Mouse (Mus musculus) intestine, embryonic 15.5 days (tissue): ENCODE data around the gene Gm42791. TPM values are rescaled to one million over a fixed set of nuclear protein-coding genes. Genes with fewer than 3 reads are reported as not detected.

Source experiments
- ATAC-seq: fragments of 200-750 bp; cut with Nextera tagmentation; 2 replicates; pipeline ENCODE4 v1.8.0; 2017; ENCODE audit warnings: moderate TSS enrichment, moderate library complexity
- H3K27ac ChIP-seq: fragments of 300-500 bp; sonication (generic); 2 replicates; pipeline ENCODE4 v1.5.1; 2015; ENCODE audit warnings: mild to moderate bottlenecking, inconsistent platforms
- H3K27me3 ChIP-seq: fragments of 300-500 bp; sonication (generic); replicated peaks from 2 replicates; pipeline ENCODE4 v1.6.1; 2015; ENCODE audit warnings: inconsistent platforms
- H3K36me3 ChIP-seq: fragments of 300-500 bp; sonication (generic); 2 replicates; pipeline ENCODE4 v1.6.1; 2015; ENCODE audit warnings: inconsistent platforms
- H3K4me1 ChIP-seq: fragments of 300-500 bp; sonication (generic); replicated peaks from 2 replicates; pipeline ENCODE4 v1.6.1; 2015; ENCODE audit warnings: inconsistent platforms
- H3K4me2 ChIP-seq: fragments of 300-500 bp; sonication (generic); replicated peaks from 2 replicates; pipeline ENCODE4 v1.6.1; 2015; ENCODE audit warnings: mild to moderate bottlenecking, inconsistent platforms
- H3K4me3 ChIP-seq: fragments of 300-500 bp; sonication (generic); replicated peaks from 2 replicates; pipeline ENCODE4 v1.5.1; 2015; ENCODE audit warnings: inconsistent platforms
- H3K9ac ChIP-seq: fragments of 300-500 bp; sonication (generic); 2 replicates; pipeline ENCODE4 v1.6.1; 2015; ENCODE audit warnings: inconsistent platforms
- H3K9me3 ChIP-seq: fragments of 300-500 bp; sonication (generic); 2 replicates; pipeline ENCODE4 v1.6.1; 2016; ENCODE audit warnings: inconsistent platforms
- WGBS: fragments of 180-500 bp; shearing (Covaris S2); methylation state at CpG from one replicate; pipeline ENCODE4 v1.1.7; 2015; 5-methylcytosine and 5-hydroxymethylcytosine counted together
- polyA plus RNA-seq: library from polyadenylated mRNA; unstranded; fragments of >200 nt; fragmentation: Nextera tagmentation; extraction: Ambion mirVana; gene quantifications from 2 replicates; pipeline ENCODE4 v1.2.1, GENCODE M21; 2015

Gene Gm42791
- 0.57 and 2.3 TPM in 2 replicates for polyA plus RNA-seq

DNA sequence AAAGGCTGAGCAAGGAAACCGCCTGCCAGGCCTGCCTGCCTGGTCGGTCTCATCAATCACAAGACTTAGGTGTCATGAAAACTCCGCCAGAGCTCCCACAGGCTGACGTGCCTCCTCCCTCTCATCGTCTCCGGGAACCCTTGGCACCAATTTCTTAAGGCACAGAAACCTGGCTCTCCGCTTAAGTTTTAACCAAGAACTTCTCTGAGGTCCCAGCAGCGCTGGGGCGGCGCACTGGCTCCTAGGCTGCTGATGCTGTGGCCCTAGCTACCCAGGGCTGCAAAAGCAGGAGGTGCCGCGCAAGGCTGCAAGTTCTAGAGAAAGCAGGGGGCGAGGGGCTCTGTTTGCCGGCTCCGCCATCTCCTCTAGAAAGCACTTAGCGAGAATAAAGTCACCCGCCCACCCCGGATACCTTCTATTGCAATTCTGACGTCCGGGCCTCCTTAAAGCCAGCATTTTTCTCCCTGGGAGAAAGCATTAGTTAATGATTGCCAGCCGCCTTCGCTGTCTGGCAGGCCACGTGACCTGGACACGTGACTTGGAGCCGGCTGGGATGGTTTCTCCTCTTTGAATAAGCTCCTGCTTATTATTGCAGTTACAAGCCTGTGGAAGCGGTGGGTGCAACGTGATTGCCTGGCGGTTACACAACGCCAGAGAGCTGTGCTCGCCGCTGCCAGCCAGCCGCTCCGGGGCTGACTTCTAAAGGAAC is at the start of gene Gm42791:
Gene Gm42791, minus strand, starts transcription at position 442 of the 709 bp plus-strand sequence.
- H3K27ac ChIP-seq = peak within 1 kb of the TSS; percentile 94
- 0 out of 2 replicates have a peak, but pooled peaks cover 4% of the 10 kb centered on the region for H3K4me1 ChIP-seq
- H3K9me3 ChIP-seq = no peaks in the 10 kb centered on the region
- under 1% methylated on average over 33 of the region's 33 CpGs for WGBS
- no peaks in the 10 kb centered on the region for H3K36me3 ChIP-seq
- ATAC-seq = peak; percentile 93
- H3K9ac ChIP-seq = peak within 1 kb of the TSS; percentile 54
- H3K4me3 ChIP-seq = peak within 1 kb of the TSS; percentile 51
- no peaks in the 10 kb centered on the region for H3K27me3 ChIP-seq
- peak within 1 kb of the TSS; percentile 83 for H3K4me2 ChIP-seq

DNA sequence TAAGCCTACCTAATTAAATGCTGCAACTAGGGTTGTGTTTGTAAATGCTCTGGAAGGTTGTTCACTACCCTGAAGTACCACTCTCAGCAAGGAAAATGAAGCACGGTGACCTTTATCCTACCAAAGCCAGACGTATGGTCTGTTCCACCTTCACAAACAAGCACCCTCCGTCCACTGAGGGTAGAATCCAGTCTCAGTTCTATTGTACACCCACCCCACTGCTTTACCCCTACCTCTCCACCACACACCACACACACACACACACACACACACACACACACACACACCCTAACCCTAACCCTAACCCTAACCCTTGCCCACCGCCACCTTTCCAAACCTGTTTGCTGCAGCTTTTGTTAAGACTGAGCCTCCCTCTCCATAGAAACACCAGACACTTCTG is 49.1 kb upstream of the Gm42791 start:
- no peaks in the 10 kb centered on the region for H3K9me3 ChIP-seq
- H3K27me3 ChIP-seq = no peaks in the 10 kb centered on the region
- WGBS = 63% methylated on average over 4 of the region's 4 CpGs
- no peak overlapping the region for H3K4me3 ChIP-seq
- no peak overlapping the region for H3K4me2 ChIP-seq
- H3K9ac ChIP-seq = no peak overlapping the region
- H3K4me1 ChIP-seq = no peaks in the 10 kb centered on the region
- H3K36me3 ChIP-seq = peaks cover 11% of the 10 kb centered on the region
- H3K27ac ChIP-seq = no peak overlapping the region
- ATAC-seq = no peak

DNA sequence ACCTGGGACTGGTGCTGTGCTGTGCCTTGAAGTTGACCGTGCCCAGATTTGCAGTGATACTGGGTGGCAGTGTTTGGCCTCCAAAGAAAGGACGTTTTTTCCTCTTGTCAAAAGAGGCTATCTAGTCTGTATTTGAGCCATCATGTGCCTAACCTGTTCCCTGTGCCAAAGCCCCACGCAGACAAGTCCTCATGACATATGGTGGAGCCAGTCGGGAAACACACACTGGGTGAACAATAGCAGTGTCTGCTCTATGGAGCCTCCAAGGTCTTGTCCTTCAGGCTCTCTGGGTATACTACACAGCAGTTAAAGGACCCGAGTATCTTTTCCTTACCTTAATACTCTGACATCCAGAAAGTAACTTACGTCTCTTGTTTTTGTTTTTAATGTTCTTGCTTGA is 48.3 kb upstream of the Gm42791 start:
- no peak for ATAC-seq

DNA sequence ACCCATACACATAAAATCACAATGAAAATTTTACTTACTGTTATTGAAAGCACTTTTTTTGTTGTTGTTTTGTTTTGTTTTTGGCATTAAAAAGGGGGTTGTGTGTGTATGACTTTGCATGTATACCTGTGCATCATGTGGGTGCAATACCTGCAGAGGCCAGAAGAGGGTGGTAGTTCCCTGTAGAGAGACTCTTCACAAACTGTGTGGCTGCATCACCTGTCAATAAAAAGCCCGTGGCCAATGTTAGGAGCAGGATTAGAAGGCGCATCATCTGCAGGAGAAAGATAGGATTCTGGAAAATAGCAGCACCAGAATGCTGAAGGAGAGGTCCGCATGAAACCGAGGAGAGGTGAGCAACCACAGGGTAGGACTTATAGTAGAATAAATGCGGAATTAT is 44.9 kb upstream of the Gm42791 start:
- H3K4me2 ChIP-seq = no peak overlapping the region
- no peaks in the 10 kb centered on the region for H3K27me3 ChIP-seq
- H3K4me1 ChIP-seq = no peaks in the 10 kb centered on the region
- H3K27ac ChIP-seq = no peak overlapping the region
- H3K9me3 ChIP-seq = no peaks in the 10 kb centered on the region
- no peaks in the 10 kb centered on the region for H3K36me3 ChIP-seq
- WGBS = 88% methylated on average over 5 of the region's 5 CpGs
- no peak for ATAC-seq
- H3K4me3 ChIP-seq = no peak overlapping the region
- no peak overlapping the region for H3K9ac ChIP-seq

More for the DNA sequence above, 48.3 kb upstream of the Gm42791 start:
- Histone ChIP-seq H3K27me3 (no peaks in the 10 kb centered on the region), H3K4me2 (no peak overlapping the region), H3K36me3 (peaks cover 11% of the 10 kb centered on the region), H3K4me1 (no peaks in the 10 kb centered on the region), H3K9me3 (no peaks in the 10 kb centered on the region), H3K4me3 (no peak overlapping the region), H3K9ac (no peak overlapping the region), H3K27ac (no peak overlapping the region)
- WGBS = 84% methylated on average over 6 of the region's 6 CpGs

DNA sequence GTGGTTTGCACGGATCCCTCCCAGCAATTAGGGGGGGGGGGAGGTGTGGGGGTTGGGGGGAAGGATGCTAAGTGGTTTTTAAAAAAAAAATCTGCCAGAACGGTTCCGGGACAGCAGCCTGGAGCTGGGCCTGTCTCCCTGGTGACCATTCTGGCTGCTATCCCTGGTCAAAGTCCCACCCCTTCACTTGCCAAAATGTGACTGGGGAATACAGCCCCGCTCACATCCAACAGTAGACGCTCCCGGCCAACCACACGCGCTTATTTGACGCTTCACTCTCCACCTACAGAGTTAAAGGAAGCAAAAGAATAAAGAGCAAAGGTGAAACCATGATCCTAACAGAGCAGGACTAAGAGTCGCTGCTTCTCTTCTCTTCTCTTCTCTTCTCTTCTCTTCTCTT is 42.8 kb upstream of the Gm42791 start:
- no peak overlapping the region for H3K4me3 ChIP-seq
- H3K4me2 ChIP-seq = no peak overlapping the region
- H3K4me1 ChIP-seq = no peaks in the 10 kb centered on the region
- 31% methylated on average over 10 of the region's 10 CpGs for WGBS
- no peaks in the 10 kb centered on the region for H3K36me3 ChIP-seq
- H3K27ac ChIP-seq = no peak overlapping the region
- no peak overlapping the region for H3K9ac ChIP-seq
- no peaks in the 10 kb centered on the region for H3K27me3 ChIP-seq
- 0 out of 2 replicates have a peak, but pooled peaks have one; percentile 39 for ATAC-seq
- H3K9me3 ChIP-seq = no peaks in the 10 kb centered on the region

DNA sequence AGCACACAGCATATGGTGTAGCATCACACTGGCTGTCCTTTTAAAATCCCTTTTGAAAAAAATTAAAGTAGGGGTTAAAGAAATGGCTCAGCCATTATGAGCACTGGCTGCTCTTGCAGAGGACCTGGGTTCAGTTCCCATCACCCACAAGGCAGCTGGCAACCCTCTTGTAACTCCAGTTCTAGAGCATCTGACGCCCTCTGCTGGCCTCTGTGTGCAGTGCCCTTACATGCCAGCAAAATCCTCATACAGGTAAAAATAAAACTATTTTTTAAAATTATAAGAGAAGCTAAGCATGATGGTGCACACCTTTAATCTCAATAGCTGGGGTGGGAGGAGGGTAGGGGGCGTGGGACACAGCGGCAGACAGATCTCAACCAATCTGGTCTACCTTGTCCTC is 42.0 kb upstream of the Gm42791 start:
- ATAC-seq = no peak
- H3K27me3 ChIP-seq = no peaks in the 10 kb centered on the region
- peaks cover under 1% of the 10 kb centered on the region; the same call in 1 of the 2 replicates for H3K4me1 ChIP-seq
- 93% methylated on average over 3 of the region's 3 CpGs for WGBS
- H3K9me3 ChIP-seq = no peaks in the 10 kb centered on the region
- no peak overlapping the region for H3K4me2 ChIP-seq
- no peak overlapping the region for H3K4me3 ChIP-seq
- H3K9ac ChIP-seq = no peak overlapping the region
- H3K36me3 ChIP-seq = no peaks in the 10 kb centered on the region
- no peak overlapping the region for H3K27ac ChIP-seq

DNA sequence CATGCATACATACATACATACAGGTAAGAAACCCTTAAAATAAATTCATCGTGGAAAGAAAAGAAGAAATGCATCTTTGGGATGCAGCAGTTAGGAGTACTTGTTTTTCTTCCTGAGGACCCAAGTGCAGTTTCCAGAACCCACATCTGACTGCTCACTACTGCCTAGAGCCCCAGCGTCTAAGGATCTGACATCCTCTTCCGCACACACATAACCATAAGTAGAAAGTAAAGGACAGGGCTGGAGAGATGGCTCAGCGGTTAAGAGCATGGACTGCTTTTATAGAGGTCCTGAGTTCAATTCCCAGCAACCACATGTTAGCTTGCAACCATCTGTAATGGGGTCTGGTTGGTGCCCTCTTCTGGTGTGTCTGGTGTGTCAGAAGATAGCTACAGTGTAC is 37.5 kb upstream of the Gm42791 start:
- no peak for ATAC-seq
- H3K4me2 ChIP-seq = no peak overlapping the region
- H3K9ac ChIP-seq = no peak overlapping the region
- H3K4me3 ChIP-seq = no peak overlapping the region
- WGBS = 96% methylated on average over 4 of the region's 4 CpGs
- H3K27ac ChIP-seq = no peak overlapping the region
- H3K9me3 ChIP-seq = no peaks in the 10 kb centered on the region
- no peaks in the 10 kb centered on the region for H3K36me3 ChIP-seq
- H3K27me3 ChIP-seq = no peaks in the 10 kb centered on the region
- peaks cover 16% of the 10 kb centered on the region for H3K4me1 ChIP-seq

DNA sequence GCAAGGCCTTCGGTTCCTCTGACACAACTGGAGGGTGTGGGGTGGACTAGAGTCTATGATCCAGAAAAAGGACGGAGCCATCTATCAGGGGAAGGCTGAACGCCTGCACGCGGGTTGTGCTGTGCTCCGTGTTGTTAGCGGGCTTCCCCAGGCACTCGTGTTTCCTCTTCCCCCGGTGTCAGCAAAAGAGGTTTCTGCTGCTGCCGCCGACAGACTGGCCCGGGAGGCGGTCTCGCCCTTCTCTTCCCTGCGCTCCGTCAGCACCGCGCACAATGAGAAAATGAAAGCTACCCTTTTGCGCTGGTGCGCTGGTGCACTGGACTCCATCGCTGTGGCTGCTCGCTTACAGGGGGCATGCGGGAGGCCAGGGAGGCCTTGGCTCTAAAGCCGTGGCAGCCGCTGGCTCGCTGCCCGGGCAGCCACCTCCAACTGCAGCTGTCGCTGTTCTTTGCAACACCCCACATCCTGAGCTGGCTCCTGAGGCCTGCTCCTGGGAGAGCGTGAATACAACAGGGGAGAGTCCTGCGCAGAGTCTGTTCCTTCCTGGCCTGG is 36.3 kb upstream of the Gm42791 start:
- peak overlapping the region; percentile 88 for H3K4me2 ChIP-seq
- WGBS = 3% methylated on average over 30 of the region's 30 CpGs
- H3K4me1 ChIP-seq = peaks cover 16% of the 10 kb centered on the region
- H3K9me3 ChIP-seq = no peaks in the 10 kb centered on the region
- H3K27ac ChIP-seq = peak overlapping the region; percentile 95
- H3K27me3 ChIP-seq = no peaks in the 10 kb centered on the region
- peak; percentile 84 for ATAC-seq
- peak overlapping the region; percentile 64 for H3K9ac ChIP-seq
- peak overlapping the region; percentile 40 for H3K4me3 ChIP-seq
- H3K36me3 ChIP-seq = no peaks in the 10 kb centered on the region

DNA sequence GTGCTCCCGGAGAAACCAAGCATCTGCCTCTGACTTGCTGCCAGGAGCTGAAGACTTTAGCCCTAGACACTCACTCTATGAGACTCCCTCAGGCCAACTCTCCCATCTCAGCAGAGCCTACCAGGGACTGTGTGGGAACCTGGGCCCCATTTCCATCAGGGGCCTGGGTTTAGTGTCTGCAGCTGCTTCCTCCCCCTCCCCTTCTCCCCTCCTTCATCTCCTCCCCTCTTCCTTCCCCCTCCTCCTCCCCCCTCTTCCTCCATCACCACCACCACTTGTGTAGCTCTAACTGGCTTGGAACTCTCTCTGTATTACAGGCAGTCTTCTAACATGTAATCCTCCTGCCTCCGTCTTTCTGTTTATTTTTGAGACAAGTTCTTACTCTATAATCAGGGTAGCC is 35.2 kb upstream of the Gm42791 start:
- ATAC-seq = no peak
- Histone ChIP-seq H3K9me3 (no peaks in the 10 kb centered on the region), H3K27me3 (no peaks in the 10 kb centered on the region), H3K4me1 (peaks cover 16% of the 10 kb centered on the region), H3K27ac (0 out of 2 replicates have a peak overlapping the region, but pooled peaks have one; percentile 48), H3K36me3 (no peaks in the 10 kb centered on the region), H3K4me2 (no peak overlapping the region), H3K4me3 (no peak overlapping the region), H3K9ac (no peak overlapping the region)
- 41% methylated on average over 2 of the region's 2 CpGs for WGBS

DNA sequence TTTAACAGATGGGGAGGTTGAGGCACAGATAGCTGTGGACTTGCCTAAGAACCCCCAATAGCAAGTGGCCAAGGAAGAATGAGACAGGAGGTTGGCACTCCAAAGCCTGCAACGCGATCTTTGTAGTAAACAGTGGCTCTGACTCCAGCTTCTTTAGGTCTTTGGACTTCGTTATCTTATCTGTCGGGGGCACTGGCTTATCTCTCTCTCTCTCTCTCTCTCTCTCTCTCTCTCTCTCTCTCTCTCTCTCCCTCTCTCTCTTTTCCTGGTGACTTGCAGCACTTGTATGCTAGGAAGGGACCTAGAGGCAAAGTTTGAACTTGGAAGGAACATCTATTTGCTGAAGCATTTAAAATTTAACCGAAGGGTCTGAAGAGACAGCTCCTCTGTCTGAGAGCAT is 33.4 kb upstream of the Gm42791 start:
- WGBS = 40% methylated on average over 5 of the region's 5 CpGs
- no peak overlapping the region for H3K27ac ChIP-seq
- H3K9ac ChIP-seq = no peak overlapping the region
- H3K9me3 ChIP-seq = no peaks in the 10 kb centered on the region
- H3K4me3 ChIP-seq = no peak overlapping the region
- no peaks in the 10 kb centered on the region for H3K27me3 ChIP-seq
- H3K4me1 ChIP-seq = peaks cover 16% of the 10 kb centered on the region
- no peak for ATAC-seq
- no peak overlapping the region for H3K4me2 ChIP-seq
- no peaks in the 10 kb centered on the region for H3K36me3 ChIP-seq

DNA sequence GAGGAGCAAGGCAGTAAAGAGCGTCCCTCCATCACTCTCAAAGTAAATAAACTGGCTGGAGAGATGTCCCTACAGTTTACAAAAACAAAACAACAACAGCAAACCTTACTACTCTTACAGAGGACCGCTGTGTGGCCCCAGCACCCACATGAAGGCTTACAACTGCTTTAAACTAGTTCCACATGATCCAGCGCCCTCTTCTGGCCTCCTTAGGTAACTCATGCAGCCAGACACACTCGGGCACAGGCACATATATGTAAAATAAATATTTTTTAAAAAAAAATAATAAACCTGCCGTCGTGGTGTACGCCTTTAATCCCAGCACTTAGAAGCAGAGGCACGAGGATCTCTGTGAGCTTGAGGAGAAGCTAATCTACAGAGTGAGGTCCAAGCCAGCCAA is 32.4 kb upstream of the Gm42791 start:
- H3K27ac ChIP-seq = no peak overlapping the region
- no peaks in the 10 kb centered on the region for H3K9me3 ChIP-seq
- no peak overlapping the region for H3K9ac ChIP-seq
- no peaks in the 10 kb centered on the region for H3K27me3 ChIP-seq
- WGBS = 76% methylated on average over 8 of the region's 8 CpGs
- H3K36me3 ChIP-seq = no peaks in the 10 kb centered on the region
- peaks cover 16% of the 10 kb centered on the region for H3K4me1 ChIP-seq
- no peak for ATAC-seq
- no peak overlapping the region for H3K4me2 ChIP-seq
- H3K4me3 ChIP-seq = no peak overlapping the region

DNA sequence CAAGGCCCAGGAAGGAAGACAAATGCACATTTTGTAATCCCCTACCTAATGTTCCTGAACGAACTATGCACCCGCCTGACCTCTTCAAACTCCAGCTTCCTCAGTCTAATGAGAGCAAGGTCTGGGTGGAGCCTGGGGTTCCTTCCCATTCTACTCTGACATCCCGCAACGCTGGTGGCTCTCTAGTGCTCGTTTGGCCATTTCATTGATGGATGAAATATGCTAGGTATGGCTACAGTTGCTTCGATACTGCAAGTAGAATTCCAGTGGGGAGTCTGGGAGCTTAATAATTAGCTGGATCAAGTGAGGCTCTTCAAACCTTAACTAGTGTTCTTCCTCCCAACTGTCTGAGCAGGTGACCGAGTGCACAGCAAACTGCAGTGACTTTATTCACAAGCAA is 26.2 kb upstream of the Gm42791 start:
- Histone ChIP-seq H3K27me3 (no peaks in the 10 kb centered on the region), H3K27ac (no peak overlapping the region), H3K4me1 (peaks cover 6% of the 10 kb centered on the region; the same call in 1 of the 2 replicates), H3K36me3 (no peaks in the 10 kb centered on the region), H3K4me2 (peak overlapping the region; percentile 36), H3K9ac (no peak overlapping the region), H3K4me3 (no peak overlapping the region), H3K9me3 (no peaks in the 10 kb centered on the region)
- peak; percentile 35; the same call in 1 of the 2 replicates for ATAC-seq
- WGBS = 37% methylated on average over 7 of the region's 7 CpGs

DNA sequence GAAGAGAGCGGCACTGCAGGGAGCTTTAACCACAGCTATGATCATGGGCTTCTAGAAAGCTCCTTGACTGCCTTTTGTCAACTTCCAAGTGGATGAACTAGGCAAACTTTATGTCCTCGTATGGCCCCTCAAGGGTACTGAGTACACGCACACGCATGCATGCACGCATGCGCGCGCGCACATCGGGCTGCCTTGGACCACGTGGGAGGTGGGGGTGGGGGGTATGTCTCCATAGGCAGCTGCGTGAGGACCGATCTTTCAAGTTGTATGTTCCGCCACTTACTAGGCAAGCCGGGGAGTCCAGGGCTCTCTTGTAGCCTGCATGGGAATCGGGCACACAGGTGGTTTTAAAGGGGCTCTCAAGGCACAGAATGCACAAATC is 25.7 kb upstream of the Gm42791 start:
- WGBS = 70% methylated on average over 16 of the region's 16 CpGs
- Histone ChIP-seq H3K4me1 (peaks cover 6% of the 10 kb centered on the region; the same call in 1 of the 2 replicates), H3K9ac (no peak overlapping the region), H3K27ac (no peak overlapping the region), H3K4me2 (peak overlapping the region; percentile 36), H3K9me3 (no peaks in the 10 kb centered on the region), H3K4me3 (no peak overlapping the region), H3K27me3 (no peaks in the 10 kb centered on the region), H3K36me3 (no peaks in the 10 kb centered on the region)
- peak; percentile 32; the same call in 1 of the 2 replicates for ATAC-seq
